Mouse (Mus musculus): ENCODE data around the gene Lst1. TPM values are rescaled to one million over a fixed set of nuclear protein-coding genes. Genes with fewer than 3 reads are reported as not detected.
A peak's percentile ranks its signal among the peaks of the same experiment; 100 is the strongest.

The Lst1 gene
- polyA plus RNA-seq, 1 experiment from 2014 or later: 10.7 TPM

GRCm38 (mm10) chr17:35198946-35199345 lies 10.7 kb upstream of the Lst1 start:
- no peaks in the 10 kb centered on the region for H3K36me3 ChIP-seq (ENCODE audit: insufficient read depth, low read length)
- no peak for ATAC-seq (ENCODE audit: low FRiP score, low TSS enrichment)
- peaks cover 52% of the 10 kb centered on the region for H3K27me3 ChIP-seq (ENCODE audit: insufficient read depth, low read length)
- no peak overlapping the region for H3K4me3 ChIP-seq (ENCODE audit: low read length)
- WGBS: 27% methylated on average over 8 of the region's 8 CpGs
- no peak overlapping the region for H3K27ac ChIP-seq (ENCODE audit: low read length)
- peaks cover 19% of the 10 kb centered on the region for H3K4me1 ChIP-seq (ENCODE audit: insufficient read depth, low read length)
- H3K9me3 ChIP-seq (ENCODE audit: low read length): no peaks in the 10 kb centered on the region
- no peak overlapping the region for H3K9ac ChIP-seq (replicated peaks; ENCODE audit: low read length)
- H3K4me2 ChIP-seq (replicated peaks; ENCODE audit: low read depth, low read length): no peak overlapping the region

- Histone ChIP-seq H3K27ac (ENCODE audit: low read length) (no peak overlapping the region), H3K36me3 (ENCODE audit: insufficient read depth, low read length) (no peaks in the 10 kb centered on the region), H3K27me3 (ENCODE audit: insufficient read depth, low read length) (peaks cover 48% of the 10 kb centered on the region), H3K4me1 (ENCODE audit: insufficient read depth, low read length) (peaks cover 19% of the 10 kb centered on the region), H3K4me2 (replicated peaks; ENCODE audit: low read depth, low read length) (no peak overlapping the region), H3K4me3 (ENCODE audit: low read length) (no peak overlapping the region), H3K9me3 (ENCODE audit: low read length) (no peaks in the 10 kb centered on the region), H3K9ac (replicated peaks; ENCODE audit: low read length) (no peak overlapping the region)
- ATAC-seq (ENCODE audit: low FRiP score, low TSS enrichment): no peak
- 73% methylated on average over 7 of the region's 7 CpGs for WGBS
Measured at GRCm38 (mm10) chr17:35198029-35198428, 9.8 kb upstream of the Lst1 start.

- no peaks in the 10 kb centered on the region for H3K9me3 ChIP-seq (ENCODE audit: low read length)
- ATAC-seq (ENCODE audit: low FRiP score, low TSS enrichment): no peak
- H3K9ac ChIP-seq (replicated peaks; ENCODE audit: low read length): no peak overlapping the region
- H3K4me2 ChIP-seq (replicated peaks; ENCODE audit: low read depth, low read length): no peak overlapping the region
- no peak overlapping the region for H3K27ac ChIP-seq (ENCODE audit: low read length)
- 49% methylated on average over 6 of the region's 6 CpGs for WGBS
- peaks cover 42% of the 10 kb centered on the region for H3K27me3 ChIP-seq (ENCODE audit: insufficient read depth, low read length)
- H3K36me3 ChIP-seq (ENCODE audit: insufficient read depth, low read length): no peaks in the 10 kb centered on the region
- H3K4me3 ChIP-seq (ENCODE audit: low read length): no peak overlapping the region
- H3K4me1 ChIP-seq (ENCODE audit: insufficient read depth, low read length): peaks cover 19% of the 10 kb centered on the region
Measured at GRCm38 (mm10) chr17:35197126-35197525, 8.9 kb upstream of the Lst1 start.

- 29% methylated on average over 9 of the region's 9 CpGs for WGBS
- peaks cover 37% of the 10 kb centered on the region for H3K27me3 ChIP-seq (ENCODE audit: insufficient read depth, low read length)
Measured at GRCm38 (mm10) chr17:35196321-35196641, 8.0 kb upstream of the Lst1 start.

GRCm38 (mm10) chr17:35195631-35196320 lies 7.5 kb upstream of the Lst1 start:
- Histone ChIP-seq H3K4me1 (ENCODE audit: insufficient read depth, low read length) (peaks cover 14% of the 10 kb centered on the region), H3K9me3 (ENCODE audit: low read length) (no peaks in the 10 kb centered on the region), H3K4me3 (ENCODE audit: low read length) (peak overlapping the region; percentile 43), H3K36me3 (ENCODE audit: insufficient read depth, low read length) (no peaks in the 10 kb centered on the region), H3K9ac (replicated peaks; ENCODE audit: low read length) (peak overlapping the region; percentile 47), H3K4me2 (replicated peaks; ENCODE audit: low read depth, low read length) (peak overlapping the region; percentile 68), H3K27ac (ENCODE audit: low read length) (no peak overlapping the region), H3K27me3 (ENCODE audit: insufficient read depth, low read length) (peaks cover 33% of the 10 kb centered on the region)
- WGBS: under 1% methylated on average over 66 of the region's 66 CpGs
- ATAC-seq (ENCODE audit: low FRiP score, low TSS enrichment): peak; percentile 87

More at GRCm38 (mm10) chr17:35196321-35196641, 8.0 kb upstream of the Lst1 start:
- H3K36me3 ChIP-seq (ENCODE audit: insufficient read depth, low read length): no peaks in the 10 kb centered on the region
- H3K9ac ChIP-seq (replicated peaks; ENCODE audit: low read length): no peak overlapping the region
- H3K4me2 ChIP-seq (replicated peaks; ENCODE audit: low read depth, low read length): peak overlapping the region; percentile 68
- no peak overlapping the region for H3K27ac ChIP-seq (ENCODE audit: low read length)
- H3K4me1 ChIP-seq (ENCODE audit: insufficient read depth, low read length): peaks cover 14% of the 10 kb centered on the region
- peak overlapping the region; percentile 43 for H3K4me3 ChIP-seq (ENCODE audit: low read length)
- no peak for ATAC-seq (ENCODE audit: low FRiP score, low TSS enrichment)
- no peaks in the 10 kb centered on the region for H3K9me3 ChIP-seq (ENCODE audit: low read length)

GRCm38 (mm10) chr17:35194844-35195630 lies 6.8 kb upstream of the Lst1 start:
- peaks cover 14% of the 10 kb centered on the region for H3K4me1 ChIP-seq (ENCODE audit: insufficient read depth, low read length)
- 0 out of 2 replicates have a peak, but pooled peaks have one; percentile 49 for ATAC-seq (ENCODE audit: low FRiP score, low TSS enrichment)
- H3K36me3 ChIP-seq (ENCODE audit: insufficient read depth, low read length): no peaks in the 10 kb centered on the region
- 45% methylated on average over 19 of the region's 19 CpGs for WGBS
- peak overlapping the region; percentile 68 for H3K4me2 ChIP-seq (replicated peaks; ENCODE audit: low read depth, low read length)
- H3K9ac ChIP-seq (replicated peaks; ENCODE audit: low read length): peak overlapping the region; percentile 47
- H3K4me3 ChIP-seq (ENCODE audit: low read length): peak overlapping the region; percentile 43
- H3K27ac ChIP-seq (ENCODE audit: low read length): no peak overlapping the region
- peaks cover 29% of the 10 kb centered on the region for H3K27me3 ChIP-seq (ENCODE audit: insufficient read depth, low read length)
- no peaks in the 10 kb centered on the region for H3K9me3 ChIP-seq (ENCODE audit: low read length)

GRCm38 (mm10) chr17:35193881-35194843 lies 5.9 kb upstream of the Lst1 start, which contains the start of gene Ltb:
Gene Ltb, plus strand, starts transcription at chr17:35194439.
- peaks cover 14% of the 10 kb centered on the region for H3K4me1 ChIP-seq (ENCODE audit: insufficient read depth, low read length)
- no peaks in the 10 kb centered on the region for H3K36me3 ChIP-seq (ENCODE audit: insufficient read depth, low read length)
- peak within 1 kb of the TSS; percentile 68; the same call in 1 of the 2 replicates for H3K4me2 ChIP-seq (replicated peaks; ENCODE audit: low read depth, low read length)
- peaks cover 27% of the 10 kb centered on the region for H3K27me3 ChIP-seq (ENCODE audit: insufficient read depth, low read length)
- WGBS: 61% methylated on average over 28 of the region's 28 CpGs
- H3K9me3 ChIP-seq (ENCODE audit: low read length): no peaks in the 10 kb centered on the region
- ATAC-seq (ENCODE audit: low FRiP score, low TSS enrichment): peak; percentile 40; the same call in 1 of the 2 replicates
- H3K9ac ChIP-seq (replicated peaks; ENCODE audit: low read length): peak within 1 kb of the TSS; percentile 47; the same call in 1 of the 2 replicates
- H3K27ac ChIP-seq (ENCODE audit: low read length): no peak within 1 kb of the TSS
- peak within 1 kb of the TSS; percentile 43 for H3K4me3 ChIP-seq (ENCODE audit: low read length)

- Histone ChIP-seq H3K27me3 (ENCODE audit: insufficient read depth, low read length) (peaks cover 19% of the 10 kb centered on the region), H3K27ac (ENCODE audit: low read length) (no peak overlapping the region), H3K9me3 (ENCODE audit: low read length) (no peaks in the 10 kb centered on the region), H3K4me1 (ENCODE audit: insufficient read depth, low read length) (peaks cover 14% of the 10 kb centered on the region), H3K36me3 (ENCODE audit: insufficient read depth, low read length) (no peaks in the 10 kb centered on the region), H3K4me2 (replicated peaks; ENCODE audit: low read depth, low read length) (no peak overlapping the region), H3K4me3 (ENCODE audit: low read length) (no peak overlapping the region), H3K9ac (replicated peaks; ENCODE audit: low read length) (no peak overlapping the region)
- WGBS: 80% methylated on average over 5 of the region's 5 CpGs
- ATAC-seq (ENCODE audit: low FRiP score, low TSS enrichment): no peak
Measured at GRCm38 (mm10) chr17:35192924-35193323, 4.7 kb upstream of the Lst1 start.

GRCm38 (mm10) chr17:35191723-35192122 lies 3.5 kb upstream of the Lst1 start:
- no peak for ATAC-seq (ENCODE audit: low FRiP score, low TSS enrichment)
- Histone ChIP-seq H3K4me2 (replicated peaks; ENCODE audit: low read depth, low read length) (no peak overlapping the region), H3K9ac (replicated peaks; ENCODE audit: low read length) (no peak overlapping the region), H3K36me3 (ENCODE audit: insufficient read depth, low read length) (no peaks in the 10 kb centered on the region), H3K27me3 (ENCODE audit: insufficient read depth, low read length) (peaks cover 15% of the 10 kb centered on the region), H3K4me1 (ENCODE audit: insufficient read depth, low read length) (peaks cover 14% of the 10 kb centered on the region), H3K9me3 (ENCODE audit: low read length) (no peaks in the 10 kb centered on the region), H3K27ac (ENCODE audit: low read length) (no peak overlapping the region), H3K4me3 (ENCODE audit: low read length) (no peak overlapping the region)
- WGBS: 69% methylated on average over 2 of the region's 2 CpGs

All from kidney, embryonic 16.5 days (tissue).